Mouse (Mus musculus): ENCODE measurements around the gene Asgr2.
"Not testable (repeated sequence)": the region's sequence is repeated elsewhere in the genome, so short reads cannot be mapped to it uniquely, and the experiment has no call there.

DNA sequence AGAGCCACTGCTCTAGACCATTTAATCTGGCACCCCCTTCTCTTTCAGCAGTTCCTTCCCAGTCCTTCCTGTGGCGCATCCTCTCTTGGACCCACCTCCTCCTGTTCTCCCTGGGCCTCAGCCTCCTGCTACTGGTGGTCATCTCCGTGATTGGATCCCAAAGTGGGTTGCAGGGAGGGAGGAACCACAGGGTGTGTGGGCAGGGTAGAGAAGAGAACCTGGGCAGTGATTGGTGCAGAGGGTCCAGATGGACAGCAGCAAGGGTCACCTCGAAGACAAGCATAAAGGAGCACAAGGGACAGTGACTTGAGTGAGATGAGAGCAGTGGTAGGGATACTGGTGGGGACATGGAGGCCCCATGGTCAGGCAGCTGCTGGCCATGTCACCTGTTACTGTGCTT, 42.6 kb downstream of the Asgr2 start:
- TF ChIP-seq POLR2AphosphoS5 (IDR thresholded peaks at IDR 0.05; ENCODE audit: insufficient replicate concordance, low read depth, low read length); CTCF (IDR thresholded peaks at IDR 0.05; ENCODE audit: low read depth, low read length): not testable (repeated sequence)

Measured in G1E (cell line).